13 mouse cellular contexts compared by ENCODE assay signal in the genomic region with DNA sequence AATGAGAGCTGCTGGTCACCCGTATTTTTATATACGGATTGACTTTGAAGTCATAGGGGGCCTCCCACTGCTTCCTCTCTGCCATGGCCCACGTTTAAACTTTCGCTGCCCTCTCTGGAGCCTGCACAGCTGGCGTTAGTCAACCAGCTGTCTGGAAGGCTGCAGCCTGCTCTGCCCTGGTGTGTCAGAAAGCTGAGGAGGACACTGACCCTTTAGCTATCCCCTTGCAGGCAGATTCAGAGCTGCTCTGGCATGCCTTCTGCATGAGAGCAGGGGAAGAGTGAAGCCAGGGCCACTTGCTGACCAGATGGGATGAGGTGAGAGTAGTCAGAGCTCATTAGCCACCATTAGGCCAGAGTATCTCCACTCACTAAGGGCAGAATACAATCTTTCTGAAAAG.
A peak's percentile ranks its signal among the peaks of the same experiment; 100 is the strongest.
DNase-seq lines count a peak whose midpoint lies in the region; ATAC-seq and TF ChIP-seq lines count a peak whose summit lies in the region.
"Had no signal": no experiment of that assay in that cellular context is flagged by ENCODE, and none has a peak within 500 bp of the region (broad histone marks: within the 10 kb centered on the region; RNA-seq: fewer than 3 reads in every experiment).

No protein-coding gene starts in this region.

- no peak for TF ChIP-seq POLR2A in lung, adult 2 months (IDR thresholded peaks at IDR 0.05; ENCODE audit: borderline replicate concordance, extremely low read depth, low read depth, low read length)

- WGBS in heart, embryonic 14.5 days = 32% methylated on average over 5 of the region's 5 CpGs
- WGBS in lung, embryonic 14.5 days = 24% methylated on average over 5 of the region's 5 CpGs
- 40% methylated on average over 5 of the region's 5 CpGs for WGBS in lung, adult 2 months
- WGBS in limb, embryonic 13.5 days = 8% methylated on average over 5 of the region's 5 CpGs

- H3K4me3 ChIP-seq in heart, embryonic 14.5 days (ENCODE audit: control insufficient read depth in 1 of 2, insufficient read depth in 1 of 2, low read depth in 1 of 2, low read length in 2 of 2) = no peak overlapping the region
- H3K4me3 ChIP-seq in lung, embryonic 14.5 days (ENCODE audit: low read depth, low read length) = no peak overlapping the region
- H3K4me3 ChIP-seq in lung, adult 2 months (replicated peaks; ENCODE audit: extremely low read depth, low read depth, low read length) = no peak overlapping the region
- no peak overlapping the region for H3K4me3 ChIP-seq in limb, embryonic 13.5 days

- no peak overlapping the region for H3K4me2 ChIP-seq in heart, embryonic 14.5 days (ENCODE audit: low read length)
- no peak overlapping the region for H3K4me2 ChIP-seq in lung, embryonic 14.5 days
- H3K4me2 ChIP-seq in limb, embryonic 13.5 days (replicated peaks) = no peak overlapping the region
- H3K4me2 ChIP-seq: liver, embryonic 11.5 days had no signal

- no peaks in the 10 kb centered on the region for H3K36me3 ChIP-seq in heart, embryonic 14.5 days (ENCODE audit: control insufficient read depth, insufficient read depth, low read length)
- no peaks in the 10 kb centered on the region for H3K36me3 ChIP-seq in lung, embryonic 14.5 days (ENCODE audit: insufficient read depth)
- H3K36me3 ChIP-seq in limb, embryonic 13.5 days = no peaks in the 10 kb centered on the region

- H3K9ac ChIP-seq in heart, embryonic 14.5 days (ENCODE audit: low read length) = peak overlapping the region; percentile 21; the same call in 1 of the 2 replicates
- H3K9ac ChIP-seq in lung, embryonic 14.5 days = no peak overlapping the region
- H3K9ac ChIP-seq in limb, embryonic 13.5 days = no peak overlapping the region

- peaks cover 4 to 5% of the 10 kb centered on the region in 2 experiments; a peak in 1 of 4 replicates for H3K4me1 ChIP-seq in heart, embryonic 14.5 days (ENCODE audit: control insufficient read depth in 2 of 2, insufficient read depth in 2 of 2, low read length in 2 of 2)
- no peaks in the 10 kb centered on the region for H3K4me1 ChIP-seq in lung, embryonic 14.5 days (ENCODE audit: insufficient read depth)
- no peaks in the 10 kb centered on the region for H3K4me1 ChIP-seq in lung, adult 2 months (ENCODE audit: control insufficient read depth, insufficient read depth, low read length)
- H3K4me1 ChIP-seq in limb, embryonic 13.5 days = peaks cover 12% of the 10 kb centered on the region

- no peak for ATAC-seq in heart, embryonic 14.5 days (ENCODE audit: insufficient number of reproducible peaks, insufficient read depth, low FRiP score, low read depth)
- ATAC-seq in lung, embryonic 14.5 days (ENCODE audit: insufficient read depth) = peak; percentile 94
- ATAC-seq in limb, embryonic 13.5 days (ENCODE audit: low FRiP score, low read depth) = peak; percentile 44; the same call in 1 of the 2 replicates
- ATAC-seq: activated CD4-positive, CD25-positive, alpha-beta regulatory T cell, adult 4 months; forebrain, embryonic 14.5 days; intestine, embryonic 16.5 days had no signal

- no peak overlapping the region for H3K27ac ChIP-seq in heart, embryonic 14.5 days (replicated peaks in 1 of 2; ENCODE audit: control insufficient read depth in 1 of 2, insufficient read depth in 1 of 2, low read depth in 2 of 2, low read length in 2 of 2)
- no peak overlapping the region; the same call in 1 of the 2 replicates for H3K27ac ChIP-seq in lung, embryonic 14.5 days (ENCODE audit: low read depth)
- H3K27ac ChIP-seq in limb, embryonic 13.5 days = no peak overlapping the region

- no peaks in the 10 kb centered on the region for H3K27me3 ChIP-seq in heart, embryonic 14.5 days (ENCODE audit: control insufficient read depth, insufficient read depth, low read length)
- no peaks in the 10 kb centered on the region for H3K27me3 ChIP-seq in lung, embryonic 14.5 days (ENCODE audit: insufficient read depth, low read length)
- H3K27me3 ChIP-seq in limb, embryonic 13.5 days = peaks cover 10% of the 10 kb centered on the region

- TF ChIP-seq CTCF in lung, embryonic 14.5 days (IDR thresholded peaks at IDR 0.05; ENCODE audit: low read depth) = no peak
- no peak for TF ChIP-seq CTCF in lung, adult 2 months (IDR thresholded peaks at IDR 0.05; ENCODE audit: insufficient read depth, low read length)

- DNase-seq in heart, adult 18-20 months = no peak
- DNase-seq in lung, embryonic 14.5 days = peak; percentile 74
- DNase-seq in lung, adult 2 months = no peak
- DNase-seq in adrenal gland, adult 2 months = no peak
- DNase-seq in cerebellum, adult 11 months = no peak
- DNase-seq: cerebellum, adult 9-11 months; gastrocnemius, postnatal 25 days had no signal

- no peaks in the 10 kb centered on the region for H3K9me3 ChIP-seq in heart, embryonic 14.5 days (ENCODE audit: control insufficient read depth, low read length)
- H3K9me3 ChIP-seq in lung, embryonic 14.5 days (ENCODE audit: low read depth, low read length) = no peaks in the 10 kb centered on the region
- no peaks in the 10 kb centered on the region for H3K9me3 ChIP-seq in limb, embryonic 13.5 days
